Mouse (Mus musculus): Measurements from ENCODE around the gene Mylip. TPM values are rescaled to one million over a fixed set of nuclear protein-coding genes. Genes with fewer than 3 reads are reported as not detected.

The Mylip gene
- polyA plus RNA-seq, 1 experiment from 2014 or later = 12.9 TPM

- Histone ChIP-seq H3K4me3 (replicated peaks; ENCODE audit: low read length) (no peak overlapping the region), H3K27me3 (ENCODE audit: control insufficient read depth, insufficient read depth, low read length) (no peaks in the 10 kb centered on the region), H3K36me3 (ENCODE audit: control insufficient read depth, insufficient read depth, low read length) (no peaks in the 10 kb centered on the region), H3K9me3 (replicated peaks; ENCODE audit: control insufficient read depth, low read length) (0 out of 2 replicates have a peak, but pooled peaks cover 3% of the 10 kb centered on the region), H3K4me2 (ENCODE audit: low read depth, low read length) (no peak overlapping the region), H3K27ac (ENCODE audit: low read length) (no peak overlapping the region), H3K9ac (ENCODE audit: low read length) (no peak overlapping the region), H3K4me1 (ENCODE audit: control insufficient read depth, insufficient read depth, low read length) (peaks cover 22% of the 10 kb centered on the region; the same call in 1 of the 2 replicates)
- no peak for ATAC-seq (ENCODE audit: insufficient read depth, low FRiP score)
- 92% methylated on average over 4 of the region's 4 CpGs for WGBS
Measured at GRCm38 (mm10) chr13:45387231-45387630, 2.3 kb upstream of the Mylip start.

- Histone ChIP-seq H3K9me3 (replicated peaks; ENCODE audit: control insufficient read depth, low read length) (0 out of 2 replicates have a peak, but pooled peaks cover 3% of the 10 kb centered on the region), H3K36me3 (ENCODE audit: control insufficient read depth, insufficient read depth, low read length) (no peaks in the 10 kb centered on the region), H3K4me3 (replicated peaks; ENCODE audit: low read length) (no peak overlapping the region), H3K9ac (ENCODE audit: low read length) (no peak overlapping the region), H3K27ac (ENCODE audit: low read length) (no peak overlapping the region), H3K27me3 (ENCODE audit: control insufficient read depth, insufficient read depth, low read length) (no peaks in the 10 kb centered on the region), H3K4me2 (ENCODE audit: low read depth, low read length) (no peak overlapping the region), H3K4me1 (ENCODE audit: control insufficient read depth, insufficient read depth, low read length) (peaks cover 22% of the 10 kb centered on the region; the same call in 1 of the 2 replicates)
- WGBS = 59% methylated on average over 16 of the region's 16 CpGs
- no peak for ATAC-seq (ENCODE audit: insufficient read depth, low FRiP score)
Measured at GRCm38 (mm10) chr13:45388254-45388805, 1.2 kb upstream of the Mylip start.

DNA sequence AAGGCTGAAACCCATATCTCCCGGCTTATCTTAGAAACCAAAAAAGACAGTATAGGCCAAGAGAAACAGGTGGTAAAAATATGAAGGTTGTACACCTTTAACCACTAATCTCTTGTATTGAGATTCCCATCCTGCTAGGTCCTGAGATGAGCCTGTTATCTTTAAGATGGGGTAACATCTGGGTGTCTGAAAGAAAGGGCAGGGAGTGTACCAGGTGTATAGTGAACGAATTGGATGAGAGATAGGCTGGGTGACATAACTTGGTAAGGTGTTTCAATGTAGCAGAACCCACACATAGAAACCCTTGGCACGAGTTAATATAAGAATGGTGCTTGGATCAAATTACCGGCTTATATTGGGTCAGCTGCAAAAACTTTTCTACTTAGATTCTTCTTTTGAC is 653 bp upstream of the Mylip start:
- peak overlapping the region; percentile 70 for H3K4me3 ChIP-seq (replicated peaks; ENCODE audit: low read length)
- 0 out of 2 replicates have a peak, but pooled peaks cover 1% of the 10 kb centered on the region for H3K9me3 ChIP-seq (replicated peaks; ENCODE audit: control insufficient read depth, low read length)
- H3K4me2 ChIP-seq (ENCODE audit: low read depth, low read length) = peak overlapping the region; percentile 82
- H3K27ac ChIP-seq (ENCODE audit: low read length) = no peak overlapping the region
- no peak for ATAC-seq (ENCODE audit: insufficient read depth, low FRiP score)
- H3K4me1 ChIP-seq (ENCODE audit: control insufficient read depth, insufficient read depth, low read length) = peaks cover 22% of the 10 kb centered on the region; the same call in 1 of the 2 replicates
- 35% methylated on average over 4 of the region's 4 CpGs for WGBS
- H3K27me3 ChIP-seq (ENCODE audit: control insufficient read depth, insufficient read depth, low read length) = no peaks in the 10 kb centered on the region
- peak overlapping the region; percentile 65; the same call in 1 of the 2 replicates for H3K9ac ChIP-seq (ENCODE audit: low read length)
- no peaks in the 10 kb centered on the region for H3K36me3 ChIP-seq (ENCODE audit: control insufficient read depth, insufficient read depth, low read length)

- H3K4me2 ChIP-seq (ENCODE audit: low read depth, low read length) = peak overlapping the region; percentile 82
- H3K4me1 ChIP-seq (ENCODE audit: control insufficient read depth, insufficient read depth, low read length) = peaks cover 26% of the 10 kb centered on the region; the same call in 1 of the 2 replicates
- 3% methylated on average over 25 of the region's 25 CpGs for WGBS
- no peaks in the 10 kb centered on the region for H3K36me3 ChIP-seq (ENCODE audit: control insufficient read depth, insufficient read depth, low read length)
- no peaks in the 10 kb centered on the region for H3K9me3 ChIP-seq (replicated peaks; ENCODE audit: control insufficient read depth, low read length)
- peak overlapping the region; percentile 70 for H3K4me3 ChIP-seq (replicated peaks; ENCODE audit: low read length)
- 0 out of 2 replicates have a peak, but pooled peaks have one; percentile 0 for ATAC-seq (ENCODE audit: insufficient read depth, low FRiP score)
- H3K27ac ChIP-seq (ENCODE audit: low read length) = peak overlapping the region; percentile 80
- no peaks in the 10 kb centered on the region for H3K27me3 ChIP-seq (ENCODE audit: control insufficient read depth, insufficient read depth, low read length)
- H3K9ac ChIP-seq (ENCODE audit: low read length) = peak overlapping the region; percentile 78
Measured at GRCm38 (mm10) chr13:45390312-45390961, 895 bp downstream of the Mylip start.

GRCm38 (mm10) chr13:45390962-45391853 is 1.7 kb downstream of the Mylip start:
- no peak for ATAC-seq (ENCODE audit: insufficient read depth, low FRiP score)

GRCm38 (mm10) chr13:45391854-45392454 is 2.4 kb downstream of the Mylip start:
- Histone ChIP-seq H3K27ac (ENCODE audit: low read length) (peak overlapping the region; percentile 80), H3K4me2 (ENCODE audit: low read depth, low read length) (peak overlapping the region; percentile 82), H3K36me3 (ENCODE audit: control insufficient read depth, insufficient read depth, low read length) (no peaks in the 10 kb centered on the region), H3K9ac (ENCODE audit: low read length) (no peak overlapping the region), H3K27me3 (ENCODE audit: control insufficient read depth, insufficient read depth, low read length) (no peaks in the 10 kb centered on the region), H3K9me3 (replicated peaks; ENCODE audit: control insufficient read depth, low read length) (no peaks in the 10 kb centered on the region), H3K4me1 (ENCODE audit: control insufficient read depth, insufficient read depth, low read length) (peaks cover 30% of the 10 kb centered on the region), H3K4me3 (replicated peaks; ENCODE audit: low read length) (peak overlapping the region; percentile 70)
- 24% methylated on average over 9 of the region's 9 CpGs for WGBS
- ATAC-seq (ENCODE audit: insufficient read depth, low FRiP score) = no peak

More at GRCm38 (mm10) chr13:45390962-45391853, 1.7 kb downstream of the Mylip start:
- Histone ChIP-seq H3K27me3 (ENCODE audit: control insufficient read depth, insufficient read depth, low read length) (no peaks in the 10 kb centered on the region), H3K4me3 (replicated peaks; ENCODE audit: low read length) (peak overlapping the region; percentile 70), H3K4me2 (ENCODE audit: low read depth, low read length) (peak overlapping the region; percentile 82), H3K9me3 (replicated peaks; ENCODE audit: control insufficient read depth, low read length) (no peaks in the 10 kb centered on the region), H3K4me1 (ENCODE audit: control insufficient read depth, insufficient read depth, low read length) (peaks cover 28% of the 10 kb centered on the region), H3K36me3 (ENCODE audit: control insufficient read depth, insufficient read depth, low read length) (no peaks in the 10 kb centered on the region), H3K27ac (ENCODE audit: low read length) (peak overlapping the region; percentile 80), H3K9ac (ENCODE audit: low read length) (peak overlapping the region; percentile 78)
- 25% methylated on average over 19 of the region's 19 CpGs for WGBS

DNA sequence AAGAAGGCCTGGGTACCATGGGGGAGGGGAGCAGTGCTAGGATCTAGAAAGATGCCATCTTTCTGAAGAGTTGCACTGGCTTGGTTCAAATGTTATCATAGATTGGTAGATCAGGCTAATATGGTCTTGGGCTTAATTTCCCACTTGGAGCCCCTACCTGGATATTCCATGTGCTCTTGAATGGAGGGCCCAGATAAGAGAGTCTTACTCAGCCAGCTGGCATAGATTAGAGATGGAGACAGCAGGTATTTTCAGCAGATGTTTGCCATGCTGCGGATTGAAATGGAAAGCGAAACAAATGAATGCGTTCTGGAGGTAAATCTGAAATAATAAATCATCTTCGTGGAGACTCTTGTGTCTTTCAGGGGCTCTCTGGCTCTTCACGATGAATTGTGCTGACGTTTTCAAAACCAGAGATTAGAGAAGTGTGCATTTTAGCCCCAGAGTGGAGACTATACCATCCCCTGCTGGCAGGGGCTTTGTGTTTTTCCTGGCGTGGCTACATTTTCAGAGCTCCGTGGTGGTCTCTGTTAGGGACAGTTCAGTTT is 4.8 kb downstream of the Mylip start:
- Histone ChIP-seq H3K36me3 (ENCODE audit: control insufficient read depth, insufficient read depth, low read length) (no peaks in the 10 kb centered on the region), H3K9me3 (replicated peaks; ENCODE audit: control insufficient read depth, low read length) (no peaks in the 10 kb centered on the region), H3K4me1 (ENCODE audit: control insufficient read depth, insufficient read depth, low read length) (peaks cover 30% of the 10 kb centered on the region), H3K27ac (ENCODE audit: low read length) (no peak overlapping the region), H3K4me3 (replicated peaks; ENCODE audit: low read length) (no peak overlapping the region), H3K27me3 (ENCODE audit: control insufficient read depth, insufficient read depth, low read length) (no peaks in the 10 kb centered on the region), H3K4me2 (ENCODE audit: low read depth, low read length) (no peak overlapping the region), H3K9ac (ENCODE audit: low read length) (no peak overlapping the region)
- ATAC-seq (ENCODE audit: insufficient read depth, low FRiP score) = no peak
- WGBS = 53% methylated on average over 8 of the region's 8 CpGs

GRCm38 (mm10) chr13:45396724-45397123 is 7.2 kb downstream of the Mylip start:
- H3K4me1 ChIP-seq (ENCODE audit: control insufficient read depth, insufficient read depth, low read length) = peaks cover 17% of the 10 kb centered on the region
- no peaks in the 10 kb centered on the region for H3K9me3 ChIP-seq (replicated peaks; ENCODE audit: control insufficient read depth, low read length)
- WGBS = 89% methylated on average over 8 of the region's 8 CpGs
- H3K4me3 ChIP-seq (replicated peaks; ENCODE audit: low read length) = no peak overlapping the region
- no peaks in the 10 kb centered on the region for H3K36me3 ChIP-seq (ENCODE audit: control insufficient read depth, insufficient read depth, low read length)
- ATAC-seq (ENCODE audit: insufficient read depth, low FRiP score) = no peak
- H3K9ac ChIP-seq (ENCODE audit: low read length) = no peak overlapping the region
- H3K4me2 ChIP-seq (ENCODE audit: low read depth, low read length) = no peak overlapping the region
- no peaks in the 10 kb centered on the region for H3K27me3 ChIP-seq (ENCODE audit: control insufficient read depth, insufficient read depth, low read length)
- no peak overlapping the region; the same call in 1 of the 2 replicates for H3K27ac ChIP-seq (ENCODE audit: low read length)

Data from stomach, embryonic 16.5 days (tissue).